Mouse (Mus musculus): Measurements from ENCODE around the gene Il24. TPM values are rescaled to one million over a fixed set of nuclear protein-coding genes. Genes with fewer than 3 reads are reported as not detected.

Il24 gene
- total and polyA plus RNA-seq, 3 experiments = not detected

DNA sequence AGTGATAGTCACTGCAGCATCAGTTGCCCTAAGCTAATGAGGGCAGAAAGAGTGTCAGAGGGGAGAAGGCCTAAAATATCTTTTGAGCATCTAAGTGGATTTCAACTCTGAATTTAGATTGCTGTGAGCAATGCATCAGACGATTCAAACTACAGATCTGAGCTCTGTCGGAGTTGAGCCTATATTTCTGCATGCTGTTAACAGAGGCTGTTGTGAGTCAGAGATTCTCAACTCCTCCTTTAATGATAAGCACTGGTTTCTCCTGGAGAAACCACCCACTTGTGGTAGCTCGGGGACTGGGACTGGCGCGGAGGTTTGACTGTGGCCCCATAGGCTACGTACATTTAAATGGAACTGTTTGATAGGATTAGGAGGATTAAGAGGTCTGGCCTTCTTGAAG is 7.2 kb upstream of the Il24 start:
- Histone ChIP-seq H3K79me2 (replicated peaks; ENCODE audit: control insufficient read depth, insufficient read depth, low read length) (no peaks in the 10 kb centered on the region), H3K4me1 (ENCODE audit: control insufficient read depth, insufficient read depth, low read length) (no peaks in the 10 kb centered on the region), H3K27me3 (ENCODE audit: control insufficient read depth, insufficient read depth, low read length) (no peaks in the 10 kb centered on the region), H3K9ac (ENCODE audit: low read depth, low read length) (no peak overlapping the region), H3K27ac (no peak overlapping the region), H3K36me3 (ENCODE audit: control insufficient read depth, insufficient read depth, low read length) (no peaks in the 10 kb centered on the region), H3K4me3 (no peak overlapping the region)
- no peak for TF ChIP-seq POLR2A (IDR thresholded peaks at IDR 0.05; ENCODE audit: insufficient read depth, low read depth, low read length)
- TF ChIP-seq EP300 (IDR thresholded peaks at IDR 0.05; ENCODE audit: insufficient read depth, low read depth, low read length) = no peak
- TF ChIP-seq CTCF (IDR thresholded peaks at IDR 0.05) = no peak
- no peak for DNase-seq
- intact Hi-C loops (cut with DNase I) = no loop called here
- WGBS = 66% methylated on average over 6 of the region's 6 CpGs

GRCm38 (mm10) chr1:130893329-130894040 is 6.2 kb upstream of the Il24 start:
- Histone ChIP-seq H3K27me3 (ENCODE audit: control insufficient read depth, insufficient read depth, low read length) (no peaks in the 10 kb centered on the region), H3K4me1 (ENCODE audit: control insufficient read depth, insufficient read depth, low read length) (no peaks in the 10 kb centered on the region), H3K79me2 (replicated peaks; ENCODE audit: control insufficient read depth, insufficient read depth, low read length) (no peaks in the 10 kb centered on the region), H3K27ac (no peak overlapping the region), H3K9ac (ENCODE audit: low read depth, low read length) (no peak overlapping the region), H3K36me3 (ENCODE audit: control insufficient read depth, insufficient read depth, low read length) (no peaks in the 10 kb centered on the region), H3K4me3 (no peak overlapping the region)
- DNase-seq = no peak
- TF ChIP-seq EP300 (IDR thresholded peaks at IDR 0.05; ENCODE audit: insufficient read depth, low read depth, low read length) = no peak
- no peak for TF ChIP-seq CTCF (IDR thresholded peaks at IDR 0.05)
- TF ChIP-seq POLR2A (IDR thresholded peaks at IDR 0.05; ENCODE audit: insufficient read depth, low read depth, low read length) = no peak
- intact Hi-C loops (cut with DNase I) = no loop called here
- 75% methylated on average over 9 of the region's 9 CpGs for WGBS

GRCm38 (mm10) chr1:130892446-130892845 is 5.2 kb upstream of the Il24 start:
- H3K4me3 ChIP-seq = no peak overlapping the region
- no peak for DNase-seq
- intact Hi-C loops (cut with DNase I) = no loop called here
- H3K4me1 ChIP-seq (ENCODE audit: control insufficient read depth, insufficient read depth, low read length) = no peaks in the 10 kb centered on the region
- no peaks in the 10 kb centered on the region for H3K27me3 ChIP-seq (ENCODE audit: control insufficient read depth, insufficient read depth, low read length)
- H3K79me2 ChIP-seq (replicated peaks; ENCODE audit: control insufficient read depth, insufficient read depth, low read length) = no peaks in the 10 kb centered on the region
- 32% methylated on average over 1 of the region's 1 CpGs for WGBS
- TF ChIP-seq POLR2A (IDR thresholded peaks at IDR 0.05; ENCODE audit: insufficient read depth, low read depth, low read length) (no peak), EP300 (IDR thresholded peaks at IDR 0.05; ENCODE audit: insufficient read depth, low read depth, low read length) (no peak), CTCF (IDR thresholded peaks at IDR 0.05) (no peak)
- H3K36me3 ChIP-seq (ENCODE audit: control insufficient read depth, insufficient read depth, low read length) = no peaks in the 10 kb centered on the region
- H3K9ac ChIP-seq (ENCODE audit: low read depth, low read length) = no peak overlapping the region
- H3K27ac ChIP-seq = no peak overlapping the region

- Histone ChIP-seq H3K9ac (ENCODE audit: low read depth, low read length) (no peak overlapping the region), H3K36me3 (ENCODE audit: control insufficient read depth, insufficient read depth, low read length) (no peaks in the 10 kb centered on the region), H3K4me1 (ENCODE audit: control insufficient read depth, insufficient read depth, low read length) (no peaks in the 10 kb centered on the region), H3K4me3 (no peak overlapping the region), H3K27me3 (ENCODE audit: control insufficient read depth, insufficient read depth, low read length) (peaks cover 8% of the 10 kb centered on the region), H3K79me2 (replicated peaks; ENCODE audit: control insufficient read depth, insufficient read depth, low read length) (no peaks in the 10 kb centered on the region), H3K27ac (no peak overlapping the region)
- intact Hi-C loops (cut with DNase I) = no loop called here
- 79% methylated on average over 4 of the region's 4 CpGs for WGBS
- DNase-seq = no peak
- no peak for TF ChIP-seq POLR2A (IDR thresholded peaks at IDR 0.05; ENCODE audit: insufficient read depth, low read depth, low read length)
- TF ChIP-seq CTCF (IDR thresholded peaks at IDR 0.05) = no peak
- TF ChIP-seq EP300 (IDR thresholded peaks at IDR 0.05; ENCODE audit: insufficient read depth, low read depth, low read length) = no peak
Measured at GRCm38 (mm10) chr1:130883146-130883545, 4.1 kb downstream of the Il24 start.

DNA sequence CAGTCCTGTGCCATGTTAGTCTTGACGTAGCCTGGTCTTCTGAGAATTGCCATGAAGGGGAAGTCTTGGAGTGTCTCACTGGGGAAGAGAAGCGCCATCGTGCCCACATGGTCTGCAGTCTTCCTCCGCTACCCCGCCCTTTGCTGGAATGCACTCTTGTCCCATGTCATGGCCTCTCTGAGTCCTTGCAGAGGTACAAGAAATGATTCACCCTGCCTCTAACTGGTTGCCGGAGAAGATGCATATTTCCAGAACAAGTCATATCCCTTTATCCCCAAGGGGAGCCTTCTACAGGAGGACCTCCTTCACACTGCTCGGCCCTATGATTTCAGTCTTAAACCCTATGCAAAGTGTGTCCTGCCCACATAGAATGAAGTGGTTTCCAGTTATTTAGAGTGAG is 7.3 kb downstream of the Il24 start:
- Histone ChIP-seq H3K36me3 (ENCODE audit: control insufficient read depth, insufficient read depth, low read length) (no peaks in the 10 kb centered on the region), H3K4me1 (ENCODE audit: control insufficient read depth, insufficient read depth, low read length) (no peaks in the 10 kb centered on the region), H3K27me3 (ENCODE audit: control insufficient read depth, insufficient read depth, low read length) (peaks cover 14% of the 10 kb centered on the region), H3K79me2 (replicated peaks; ENCODE audit: control insufficient read depth, insufficient read depth, low read length) (no peaks in the 10 kb centered on the region), H3K27ac (no peak overlapping the region), H3K4me3 (no peak overlapping the region), H3K9ac (ENCODE audit: low read depth, low read length) (no peak overlapping the region)
- TF ChIP-seq POLR2A (IDR thresholded peaks at IDR 0.05; ENCODE audit: insufficient read depth, low read depth, low read length) (no peak), EP300 (IDR thresholded peaks at IDR 0.05; ENCODE audit: insufficient read depth, low read depth, low read length) (no peak), CTCF (IDR thresholded peaks at IDR 0.05) (no peak)
- intact Hi-C loops (cut with DNase I) = loop anchor here (5.0 to 10.0 kb wide), 3 partner anchors 275 to 382 kb away; partner anchors contain the start of gene Eif2d
- DNase-seq = no peak
- WGBS = 80% methylated on average over 7 of the region's 7 CpGs

DNA sequence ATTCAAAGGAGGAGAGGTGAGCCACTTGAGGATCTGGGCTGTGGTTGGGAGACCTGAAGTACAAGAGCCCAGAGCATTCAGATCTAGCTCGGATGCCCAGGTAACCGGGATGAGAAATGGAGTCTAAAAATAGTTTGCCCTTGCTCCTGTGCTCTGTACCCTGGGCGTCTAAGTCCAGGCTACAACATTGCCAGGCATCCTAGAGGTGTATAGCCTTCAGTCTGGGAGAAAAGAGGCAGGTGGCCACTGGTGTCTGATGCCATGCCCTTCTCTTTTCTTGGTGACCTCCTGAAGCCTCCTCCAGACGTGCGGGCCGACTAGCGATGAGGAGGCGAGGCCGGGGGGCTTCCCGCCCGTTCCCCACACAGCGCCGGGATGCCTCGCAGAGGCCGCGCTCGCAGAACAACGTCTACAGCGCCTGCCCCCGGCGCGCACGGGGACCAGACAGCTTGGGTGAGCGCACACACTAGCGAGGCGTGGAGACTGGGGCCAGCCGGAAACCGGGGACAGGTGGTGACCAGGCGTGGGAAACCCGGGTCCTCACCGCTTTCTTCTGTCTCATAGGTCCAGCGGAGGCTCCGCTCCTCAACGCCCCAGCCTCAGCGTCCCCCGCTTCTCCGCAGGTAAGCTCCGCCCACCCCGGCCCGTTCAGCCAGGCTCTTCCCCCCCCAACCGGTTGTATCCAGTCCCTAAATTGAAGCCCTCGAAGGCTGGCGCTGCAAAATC is 9.2 kb downstream of the Il24 start:
- DNase-seq = no peak
- H3K4me3 ChIP-seq = no peak overlapping the region; the same call in 1 of the 2 replicates
- intact Hi-C loops (cut with DNase I) = loop anchor here (2.0 to 10.0 kb wide), 4 partner anchors 101 to 384 kb away; partner anchors contain the start of gene Eif2d
- H3K79me2 ChIP-seq (replicated peaks; ENCODE audit: control insufficient read depth, insufficient read depth, low read length) = no peaks in the 10 kb centered on the region
- H3K27me3 ChIP-seq (ENCODE audit: control insufficient read depth, insufficient read depth, low read length) = peaks cover 14% of the 10 kb centered on the region
- no peak overlapping the region for H3K9ac ChIP-seq (ENCODE audit: low read depth, low read length)
- H3K36me3 ChIP-seq (ENCODE audit: control insufficient read depth, insufficient read depth, low read length) = no peaks in the 10 kb centered on the region
- H3K27ac ChIP-seq = no peak overlapping the region
- WGBS = 3% methylated on average over 43 of the region's 43 CpGs
- H3K4me1 ChIP-seq (ENCODE audit: control insufficient read depth, insufficient read depth, low read length) = no peaks in the 10 kb centered on the region
- TF ChIP-seq EP300 (IDR thresholded peaks at IDR 0.05; ENCODE audit: insufficient read depth, low read depth, low read length) = no peak
- no peak for TF ChIP-seq POLR2A (IDR thresholded peaks at IDR 0.05; ENCODE audit: insufficient read depth, low read depth, low read length)
- TF ChIP-seq CTCF (IDR thresholded peaks at IDR 0.05) = no peak
